Mouse (Mus musculus) spleen, adult 2 months (tissue): ENCODE measurements around the gene Canx.

Experiments used
- CTCF ChIP-seq: fragments of 200-500 bp; IDR thresholded peaks from 2 replicates; pipeline ENCODE4 v1.5.1; 2011; ENCODE audit warnings: mild to moderate bottlenecking, inconsistent platforms; ENCODE audit not compliant: insufficient read depth, insufficient read length, insufficient replicate concordance; ENCODE audit errors: extremely low read depth
- POLR2A ChIP-seq: fragments of 200-500 bp; IDR thresholded peaks from 2 replicates; pipeline ENCODE4 v1.6.1; 2011; ENCODE audit warnings: low read depth, low read length, inconsistent platforms

- no peak for TF ChIP-seq POLR2A
- TF ChIP-seq CTCF = no peak
These were observed 39.0 kb downstream of the Canx start for GRCm38 (mm10) chr11:50286428-50286827.
